Mouse (Mus musculus): ENCODE measurements at regions not wholly inside any gene's neighbourhood (a gene's known extent, or its start where the extent isn't known, plus 50 kb on each side); places are given as distances from the start of the nearest gene placed in this dataset.

DNA sequence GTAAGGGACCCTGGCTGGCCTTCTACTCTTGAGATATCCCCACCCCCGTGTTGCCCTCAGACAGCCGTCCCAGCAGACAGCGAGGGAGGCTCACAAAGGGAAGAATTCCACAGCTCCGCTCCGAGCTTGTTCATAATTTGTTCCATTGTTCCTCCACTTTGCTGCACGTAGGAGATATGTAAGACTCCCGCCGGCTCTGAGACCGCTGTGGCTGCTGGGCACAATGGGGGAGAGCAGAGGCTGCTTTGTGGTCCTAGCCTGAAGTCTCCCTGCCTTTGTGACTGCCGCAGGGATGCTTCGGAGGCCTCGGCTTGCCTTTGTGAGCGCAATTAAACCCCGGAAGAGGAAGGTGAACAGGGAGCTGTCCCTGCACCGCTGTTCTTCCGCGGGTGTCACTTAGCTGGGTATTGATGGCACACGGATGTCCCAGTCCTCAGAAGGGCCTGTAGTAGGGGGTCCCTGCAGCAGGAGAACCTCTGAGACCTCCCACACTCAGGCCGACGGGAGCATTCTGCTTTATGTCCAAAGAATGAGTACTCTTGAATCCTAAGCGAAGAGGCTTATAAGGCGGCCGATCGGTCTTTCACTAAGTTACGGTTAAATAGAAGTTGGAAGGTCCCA is 201.3 kb upstream of the Sall1 start:
- DNase-seq, result no peak

DNA sequence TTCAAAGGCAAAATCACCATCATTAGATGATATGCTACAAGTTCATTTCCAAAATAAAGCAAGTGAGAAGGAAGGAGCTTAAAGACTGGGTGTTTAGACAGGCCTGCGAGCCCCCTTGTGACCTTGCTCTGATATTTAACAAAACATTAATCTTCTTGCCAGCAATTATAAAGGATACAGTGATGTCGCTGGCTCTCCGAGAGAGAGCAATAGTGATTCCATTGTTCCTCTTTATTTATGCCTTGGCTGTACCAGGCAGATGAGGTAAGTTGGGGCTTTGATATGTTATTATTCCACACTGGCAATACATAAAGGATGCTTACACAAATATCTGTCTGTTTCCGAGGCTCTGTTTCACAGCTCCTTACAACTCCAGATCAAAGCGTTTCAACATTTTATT is 197.7 kb upstream of the Sall1 start:
- DNase-seq, result no peak

DNA sequence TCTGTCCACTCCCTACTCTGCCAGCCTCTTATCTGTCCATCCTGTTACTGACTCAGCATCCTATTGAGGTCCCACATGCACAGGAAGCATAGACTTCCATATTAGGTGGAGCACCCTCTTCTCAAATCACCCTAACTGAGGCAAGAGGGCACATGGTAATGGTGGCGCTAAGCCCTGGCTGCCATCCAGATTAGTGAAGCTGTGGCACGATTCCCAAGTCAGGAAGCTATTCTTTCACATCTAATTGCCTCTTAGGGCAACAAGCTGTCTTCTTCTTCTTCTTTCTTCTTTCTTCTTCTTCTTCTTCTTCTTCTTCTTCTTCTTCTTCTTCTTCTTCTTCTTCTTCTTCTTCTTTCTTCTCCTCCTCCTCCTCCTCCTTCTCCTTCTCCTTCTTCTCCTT is 195.7 kb upstream of the Sall1 start:
- no peak for DNase-seq

DNA sequence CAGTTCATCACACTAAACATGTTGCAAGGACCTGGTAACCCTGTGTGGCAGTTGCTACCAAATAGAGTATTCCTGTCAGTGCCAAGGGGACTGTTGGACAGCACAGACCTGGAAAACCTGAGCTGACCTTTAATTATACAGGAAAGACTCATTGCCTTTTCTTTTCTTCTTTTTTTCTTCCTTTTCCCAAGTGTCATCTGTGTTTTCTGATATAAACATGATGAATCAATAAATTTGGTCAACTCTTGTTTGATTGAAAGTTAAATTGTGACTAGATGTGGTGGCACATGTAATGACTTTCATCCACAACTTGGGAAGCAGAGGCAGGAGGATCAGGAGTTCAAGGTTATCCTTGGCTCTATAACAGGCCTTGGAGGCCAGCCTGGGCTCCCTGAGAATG is 190.1 kb upstream of the Sall1 start:
- no peak for DNase-seq

DNA sequence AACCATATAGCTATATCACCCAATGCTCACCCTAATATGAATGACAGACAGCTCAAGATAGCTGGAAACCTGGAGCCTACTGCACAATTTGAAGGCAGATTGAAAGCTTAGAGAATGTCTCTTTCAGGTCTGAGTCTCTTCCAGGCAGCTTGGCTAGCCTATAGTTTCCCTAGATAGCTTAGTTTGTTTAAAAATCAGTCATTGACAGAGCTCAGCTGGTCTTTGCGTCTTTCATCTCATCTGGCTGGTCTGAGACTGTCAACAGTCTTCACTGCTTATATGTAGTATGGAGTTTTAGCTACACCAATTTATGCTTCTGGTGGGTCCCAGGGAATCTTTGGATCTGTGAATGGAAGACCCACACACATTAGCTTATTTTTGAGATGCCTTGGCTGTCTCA is 188.4 kb upstream of the Sall1 start:
- DNase-seq, result no peak

DNA sequence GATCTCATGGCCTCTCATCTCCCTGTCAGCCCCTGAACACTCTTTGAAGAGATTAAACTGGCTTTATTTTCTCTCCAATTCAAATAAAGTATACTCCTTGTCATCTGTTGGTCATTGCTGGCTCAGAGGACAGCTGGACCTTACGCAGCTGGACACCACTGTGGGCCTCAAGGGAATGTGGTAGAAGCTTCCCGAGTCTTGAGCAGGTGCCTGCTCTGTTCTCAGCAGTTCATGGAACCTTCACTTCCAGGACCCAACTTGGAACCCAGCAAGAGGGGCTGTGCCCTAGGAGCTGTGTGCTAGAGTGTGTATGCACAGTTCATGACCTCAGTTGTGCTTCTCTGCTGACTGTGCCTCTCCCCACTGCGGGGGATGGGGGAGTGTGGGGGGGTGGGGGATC is 185.2 kb upstream of the Sall1 start:
- no peak for DNase-seq

DNA sequence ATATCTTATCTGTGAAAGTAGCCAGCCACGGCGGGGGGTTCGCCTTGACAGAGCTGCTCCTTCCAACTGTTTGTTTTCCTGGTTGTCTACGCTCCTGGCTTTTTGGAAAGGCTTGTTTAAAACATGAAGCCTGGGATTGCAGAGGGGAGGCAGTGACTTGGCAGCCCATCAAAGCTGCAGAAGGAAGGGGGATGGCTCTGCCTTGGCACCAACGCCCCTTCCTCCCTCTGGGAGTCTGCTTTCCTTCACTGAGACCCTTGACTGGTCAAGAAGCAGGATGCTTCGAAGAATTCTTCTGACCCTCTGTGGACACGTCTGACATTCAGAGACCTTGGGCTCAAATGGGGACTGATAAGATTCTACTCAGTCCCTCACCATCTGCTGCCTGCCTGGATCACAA is 176.9 kb upstream of the Sall1 start:
- DNase-seq, result peak; percentile 6

DNA sequence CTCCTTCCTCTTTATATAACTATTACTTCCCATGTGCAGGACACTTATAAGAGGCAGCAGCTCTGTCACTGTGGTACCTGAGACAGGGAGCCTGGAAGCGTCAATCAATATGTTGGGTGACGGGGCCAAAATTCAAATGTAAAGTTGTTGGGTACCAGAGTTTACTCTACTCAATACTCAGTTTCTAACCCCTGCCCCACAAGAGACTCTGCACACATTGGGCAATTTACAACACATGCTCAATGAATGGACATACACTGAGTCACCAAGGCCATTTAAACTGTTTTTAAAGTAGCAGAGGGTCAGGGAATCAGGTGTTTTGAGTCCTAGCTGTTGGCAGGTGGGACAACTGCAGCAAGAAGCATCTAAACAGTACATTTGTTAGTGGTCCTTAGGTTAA is 176.4 kb upstream of the Sall1 start:
- no peak for DNase-seq

DNA sequence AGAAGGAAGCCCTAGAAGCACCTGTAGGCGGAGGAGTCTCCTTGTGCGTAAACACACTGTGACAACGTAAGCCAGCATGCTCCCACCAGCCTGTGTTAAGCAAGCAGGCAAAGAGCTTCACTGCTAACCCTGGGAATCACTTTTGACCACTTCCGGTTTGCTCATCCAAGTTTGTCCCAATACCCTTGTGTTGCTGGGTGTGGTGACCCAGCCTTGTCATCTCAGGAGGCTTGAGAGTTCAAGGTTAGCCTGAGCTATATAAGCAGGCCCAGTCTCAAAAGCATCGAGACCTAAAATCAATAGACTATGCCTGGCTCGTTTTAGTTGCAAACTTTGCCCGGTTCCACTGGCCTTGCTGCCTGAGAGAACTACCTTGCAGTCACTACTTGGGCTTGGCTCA is 175.2 kb upstream of the Sall1 start:
- DNase-seq, result no peak

DNA sequence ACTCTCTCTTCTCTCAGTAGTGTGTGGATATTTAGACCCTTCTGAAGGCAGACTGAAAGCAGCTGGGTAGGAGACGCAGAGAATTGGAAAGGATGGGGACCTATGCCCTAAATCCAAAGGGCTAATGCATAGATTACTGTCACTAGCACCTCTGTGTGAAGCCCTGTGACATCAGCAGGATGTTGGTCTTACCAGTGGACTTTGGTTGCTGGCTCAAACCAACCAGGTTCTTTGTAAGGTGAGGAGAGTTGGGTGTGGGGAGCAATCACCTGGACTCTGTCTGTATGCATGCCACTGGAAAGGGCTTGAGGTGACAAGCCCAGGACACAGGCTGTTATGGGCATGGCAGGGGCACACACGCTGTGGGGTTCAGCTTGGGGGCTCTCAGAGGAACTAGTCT is 173.7 kb upstream of the Sall1 start:
- DNase-seq, result no peak

DNA sequence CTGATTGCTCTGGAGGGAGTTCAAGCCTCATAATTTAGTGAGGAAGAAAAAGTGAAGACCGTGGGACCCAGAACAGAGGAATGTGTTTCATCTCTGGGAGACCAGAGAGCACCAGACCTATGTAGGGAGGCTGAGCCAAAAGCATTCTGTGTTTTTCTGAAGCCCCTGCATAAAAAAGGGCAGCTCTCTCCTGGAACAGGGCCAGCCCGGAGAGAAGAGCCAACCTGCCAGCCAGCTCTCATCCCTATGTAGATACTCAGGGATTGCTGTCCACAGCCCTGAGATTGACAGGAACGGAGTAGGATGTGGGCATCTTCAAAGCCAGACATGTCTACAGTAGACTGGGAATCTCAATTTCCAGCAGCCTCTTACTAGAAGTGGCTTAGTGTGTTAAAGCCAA is 168.0 kb upstream of the Sall1 start:
- DNase-seq, result no peak

DNA sequence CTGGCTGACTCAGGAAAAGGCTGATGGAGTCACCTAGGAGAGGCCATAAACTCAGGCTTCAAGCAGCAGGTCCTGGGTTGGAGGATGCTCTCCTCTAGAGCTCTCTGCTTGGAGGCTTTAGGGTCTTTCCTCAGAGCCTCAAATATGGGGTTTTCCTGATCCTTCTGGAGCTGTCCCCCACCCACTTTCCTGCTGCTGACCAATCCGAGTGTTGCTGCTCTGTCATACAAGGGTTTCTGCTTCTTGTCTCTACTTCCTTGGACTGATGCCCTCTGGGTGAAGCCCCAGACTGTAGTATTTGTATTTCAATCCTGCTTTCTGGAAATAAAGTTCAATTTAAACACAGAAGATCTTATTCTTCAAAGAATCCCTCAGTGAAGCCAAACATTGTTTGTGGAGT is 166.7 kb upstream of the Sall1 start:
- DNase-seq, result no peak

DNA sequence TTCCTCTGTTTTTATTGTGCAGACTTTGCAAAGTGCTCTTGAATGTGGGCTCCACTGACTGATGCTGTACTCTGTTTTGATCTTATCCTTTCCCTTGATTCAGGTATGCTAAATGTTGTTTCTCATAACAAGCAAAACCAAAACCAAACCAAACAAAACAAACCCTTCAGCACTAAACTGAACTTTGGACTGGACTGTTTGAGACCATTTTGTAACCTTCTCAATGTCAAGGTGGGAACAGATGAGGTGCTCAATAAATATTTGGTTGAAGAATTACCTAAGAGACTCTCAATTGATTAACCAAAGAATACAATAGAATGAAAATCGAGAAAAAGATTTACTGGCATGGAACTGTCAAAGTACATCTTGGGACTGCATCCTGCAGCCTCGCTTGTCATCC is 163.9 kb upstream of the Sall1 start:
- no peak for DNase-seq

DNA sequence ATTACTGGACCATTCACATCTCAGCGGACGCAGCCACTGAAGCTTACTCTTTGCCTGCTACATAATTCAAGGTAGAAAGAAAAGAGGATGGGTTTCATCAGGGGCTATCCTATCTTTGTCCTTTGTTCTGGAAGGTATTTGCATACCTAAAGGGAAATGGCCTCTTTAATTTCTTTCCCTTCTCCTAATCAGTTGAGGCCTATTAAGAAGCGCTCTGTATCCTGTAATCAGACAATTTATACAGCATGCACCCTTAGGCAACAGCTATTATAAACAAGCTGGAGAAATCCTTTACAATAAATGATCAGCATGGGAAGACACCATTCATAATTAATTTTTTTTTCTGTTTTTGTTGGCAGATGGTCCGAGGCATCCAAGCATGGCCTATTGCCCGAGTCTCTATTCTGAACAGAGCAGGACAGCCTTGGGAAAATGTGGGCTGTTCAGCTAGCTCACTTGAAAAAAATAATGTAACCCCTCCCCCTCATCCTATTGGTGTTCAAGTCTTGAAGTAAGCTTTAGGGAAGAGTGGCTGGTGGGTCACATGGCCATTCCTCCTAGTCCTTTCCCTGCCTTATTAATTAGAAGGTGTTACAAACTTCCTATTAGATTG is 158.6 kb upstream of the Sall1 start:
- DNase-seq, result no peak

DNA sequence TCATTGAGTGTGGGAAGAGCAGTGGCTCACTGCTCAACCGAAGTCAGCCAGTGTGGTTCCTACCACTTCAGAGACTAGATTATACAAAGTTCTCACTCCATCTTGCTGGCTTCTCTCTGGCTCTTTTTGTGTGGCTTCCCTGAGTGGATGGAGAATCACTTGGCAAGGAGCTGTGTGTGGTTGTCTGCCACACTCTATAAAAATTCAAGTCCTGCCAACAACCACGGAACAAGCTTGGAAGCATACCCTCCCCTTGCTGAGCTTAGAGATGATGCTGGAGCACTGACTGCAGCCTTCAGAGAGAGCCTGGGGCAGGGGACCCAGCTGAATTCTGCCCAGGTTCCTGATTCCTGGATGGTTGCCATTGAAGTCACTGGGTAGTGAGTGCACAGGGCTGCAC is 156.3 kb upstream of the Sall1 start:
- no peak for DNase-seq

DNA sequence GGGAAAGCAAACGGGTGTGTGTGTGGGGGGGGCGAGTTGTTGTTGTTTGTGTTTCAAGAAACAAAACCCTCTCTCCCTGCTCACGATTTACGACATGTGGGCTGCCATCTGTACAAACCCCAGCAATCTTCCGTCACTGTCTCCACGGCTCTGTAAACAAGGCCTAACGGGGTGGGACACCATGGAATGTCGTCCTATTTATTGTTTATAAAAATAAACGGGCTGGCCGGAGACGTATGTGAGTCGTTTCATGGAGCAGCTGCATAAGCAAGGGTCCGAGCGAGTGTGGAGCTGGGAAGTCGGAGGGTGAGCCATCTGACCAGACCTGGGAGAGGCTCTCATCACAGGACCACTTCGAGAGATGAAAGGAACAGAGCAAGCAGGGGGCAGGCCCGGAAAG is 141.4 kb upstream of the Sall1 start:
- peak; percentile 19 for DNase-seq

DNA sequence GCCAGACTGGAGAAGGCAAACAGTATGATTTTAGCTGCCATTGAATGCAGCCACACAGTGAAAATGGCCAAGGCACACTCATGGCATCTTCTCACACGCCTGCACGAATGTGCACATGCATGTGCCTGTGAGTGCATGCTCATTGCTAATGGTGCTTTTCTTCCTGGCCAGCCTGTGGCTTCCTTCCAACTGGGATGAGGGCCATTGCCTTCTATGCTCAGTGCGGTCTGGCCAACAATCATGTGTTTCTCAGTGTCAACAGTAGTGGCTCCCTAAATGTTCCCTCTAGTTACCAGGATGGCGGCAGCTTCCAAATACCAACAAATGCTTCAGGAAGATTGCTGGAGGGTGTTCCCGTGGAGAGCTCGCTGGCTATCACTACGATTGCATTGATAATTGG is 131.7 kb upstream of the Sall1 start:
- DNase-seq, result peak; percentile 36

DNA sequence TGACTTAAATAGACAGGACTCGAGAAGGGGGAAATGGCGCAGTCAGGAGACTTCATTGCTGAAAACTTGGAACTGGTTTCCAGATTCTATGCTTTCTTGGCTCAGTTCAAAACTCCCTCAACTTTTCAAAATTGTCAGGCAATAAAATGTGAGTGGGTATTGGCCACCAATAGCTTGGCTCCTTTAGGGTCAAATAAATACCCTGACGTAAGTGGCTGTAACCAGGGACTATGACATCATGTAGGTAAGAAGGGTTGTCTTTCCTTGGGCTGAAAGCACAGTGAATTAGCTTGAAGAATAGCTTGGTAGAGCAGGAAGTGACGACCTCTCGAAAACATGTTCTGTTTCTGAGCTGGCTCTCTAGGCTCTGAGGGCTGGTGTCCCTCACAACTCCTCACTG is 127.6 kb upstream of the Sall1 start:
- DNase-seq, result no peak

DNA sequence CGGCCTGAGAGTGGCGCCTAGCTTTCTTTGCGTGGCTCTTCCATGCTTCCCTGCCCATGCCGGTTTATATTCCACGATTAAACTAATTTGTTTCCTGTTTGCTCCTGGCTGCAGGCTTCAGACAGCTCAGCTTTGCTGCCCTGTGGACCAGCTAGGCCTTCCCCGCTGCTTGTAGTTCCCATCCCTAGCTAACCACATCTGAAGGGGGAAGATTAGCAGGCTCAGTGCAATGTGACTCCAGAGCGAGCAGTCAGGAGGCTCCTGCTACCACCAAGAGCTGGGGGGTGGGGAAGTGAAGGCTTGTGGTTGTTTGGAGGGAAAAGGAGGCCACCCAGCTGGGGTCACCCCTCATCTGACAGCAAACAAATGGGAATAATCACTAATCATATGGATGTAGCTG is 125.5 kb upstream of the Sall1 start:
- no peak for DNase-seq

DNA sequence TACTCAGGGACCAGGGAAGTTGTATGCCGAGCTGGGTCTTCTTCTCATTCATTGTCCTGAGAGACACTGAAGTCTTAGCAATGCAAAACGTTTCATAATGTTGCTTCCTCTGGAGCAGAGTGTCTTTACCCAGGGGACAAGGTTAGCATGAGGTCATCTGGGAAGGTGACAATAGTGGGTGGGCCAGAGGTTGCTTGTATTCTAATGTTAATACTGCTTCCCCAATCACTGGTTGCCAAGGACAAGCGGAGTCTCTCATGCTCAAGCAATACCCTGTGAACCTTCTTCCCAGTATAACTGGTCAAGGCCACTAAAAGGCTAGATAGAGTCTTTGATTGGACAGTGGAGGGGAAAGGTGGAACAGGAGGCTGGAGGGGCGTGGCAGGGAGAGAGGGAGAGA is 123.1 kb upstream of the Sall1 start:
- DNase-seq, result no peak

DNA sequence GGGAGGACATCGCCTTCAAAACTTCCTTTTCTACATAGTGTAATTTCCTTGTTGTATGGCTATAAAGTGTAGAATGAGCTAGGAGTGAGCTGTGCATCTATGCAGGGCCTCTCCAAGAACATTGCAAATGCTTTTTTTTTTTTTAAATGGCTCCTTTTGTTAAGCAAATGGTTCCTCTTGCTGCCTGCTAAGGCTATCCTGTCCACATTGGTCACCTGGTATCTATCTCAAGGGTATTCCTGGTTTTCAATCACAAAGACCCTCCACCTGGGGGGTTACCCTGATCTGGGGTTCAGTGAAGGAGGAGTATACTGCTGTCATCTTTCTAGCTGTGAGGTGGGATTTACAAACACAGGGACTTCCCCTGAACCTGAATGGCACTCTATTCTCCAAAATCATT is 112.9 kb upstream of the Sall1 start:
- no peak for DNase-seq

DNA sequence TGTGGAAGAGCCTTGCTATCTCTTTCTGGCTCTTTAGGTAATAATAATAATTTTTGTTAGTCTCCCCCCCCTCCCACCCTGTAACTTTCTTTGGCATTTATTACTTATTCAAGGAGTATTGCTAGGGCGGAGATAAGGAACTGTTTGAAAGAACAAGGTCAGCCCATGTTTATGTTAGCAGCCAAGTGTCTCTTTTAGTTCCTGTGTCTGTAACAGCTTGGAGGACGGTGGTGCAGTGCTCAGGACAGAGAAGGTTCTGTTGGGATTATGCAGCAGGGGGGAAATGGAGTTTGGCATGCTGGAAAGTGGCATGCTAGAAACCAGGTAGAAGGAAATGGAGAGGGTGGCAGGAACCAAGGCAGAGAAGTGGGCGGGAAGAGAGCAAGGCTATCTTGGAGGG is 109.6 kb upstream of the Sall1 start:
- DNase-seq, result no peak

DNA sequence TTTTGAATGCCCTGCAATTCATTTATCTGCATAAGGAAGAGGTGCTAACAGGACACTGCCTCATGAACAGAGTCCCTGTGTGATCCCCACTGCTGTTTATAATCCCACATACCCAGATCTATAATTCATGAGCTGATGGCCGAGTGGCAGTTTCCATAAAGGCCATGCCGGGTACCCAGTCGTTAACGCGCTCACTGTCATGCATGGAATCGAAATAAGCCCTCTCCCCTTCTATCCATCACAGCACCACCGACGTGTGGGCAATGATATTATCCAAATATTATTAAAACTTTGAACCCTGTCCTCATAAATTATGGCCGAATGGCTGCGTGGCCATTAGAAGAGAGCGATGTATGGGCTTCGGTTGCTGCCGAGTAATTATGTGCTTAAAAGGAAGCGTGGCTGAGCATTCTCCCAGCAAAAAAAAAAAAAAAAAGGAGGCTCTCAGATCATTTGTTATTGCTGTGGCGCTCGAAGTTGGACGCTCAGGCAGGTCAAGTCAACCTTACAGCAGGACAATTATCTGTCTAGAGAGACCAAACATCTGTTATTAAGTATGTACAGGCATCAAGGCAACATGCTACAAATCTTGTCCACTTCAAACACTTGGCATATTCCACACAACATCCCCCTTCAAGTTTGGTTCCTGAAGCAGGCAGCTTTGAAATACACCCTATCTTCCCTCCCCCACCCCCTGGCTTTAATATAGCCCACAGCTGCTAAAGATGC is 109.1 kb upstream of the Sall1 start:
- DNase-seq, result no peak

DNA sequence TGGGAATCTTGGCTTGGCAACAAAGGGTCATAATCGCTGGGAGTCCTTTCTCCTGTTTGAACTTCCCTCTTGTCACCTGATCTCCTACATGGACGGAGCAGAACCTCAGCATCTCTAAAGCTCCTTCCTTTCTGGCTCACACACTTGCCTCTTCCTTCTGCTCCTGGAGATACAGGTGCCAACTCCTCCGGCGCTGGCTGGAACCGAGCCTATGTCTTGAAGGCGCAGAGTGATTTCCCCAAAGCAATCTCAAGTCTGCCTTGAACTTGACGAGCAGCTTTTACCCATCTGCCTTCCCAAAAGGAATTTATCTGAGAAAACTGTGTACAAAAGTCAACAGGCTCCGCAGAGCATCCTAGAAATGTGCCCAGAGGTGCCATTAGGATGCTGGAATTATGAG is 108.4 kb upstream of the Sall1 start:
- no peak for DNase-seq

DNA sequence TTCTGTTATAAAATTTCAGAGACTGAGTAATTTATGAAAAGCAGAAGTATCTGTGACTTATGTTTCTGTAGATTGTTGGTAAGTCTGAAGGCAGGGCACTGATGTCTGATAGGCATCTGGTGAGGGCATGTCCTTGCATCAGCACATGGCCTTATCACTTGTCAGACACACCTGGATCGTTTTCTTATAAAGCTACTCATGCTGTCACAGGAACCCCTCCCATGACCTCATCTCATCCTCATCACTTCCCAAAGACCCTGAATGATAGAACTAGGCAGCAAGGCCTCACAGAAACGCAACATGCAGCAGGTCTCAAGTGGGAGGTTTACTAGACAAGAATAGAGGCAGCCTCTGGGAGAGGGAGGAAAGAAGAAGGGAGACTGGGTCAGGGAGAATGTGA is 107.0 kb upstream of the Sall1 start:
- no peak for DNase-seq

Measured in lung, postnatal 10 days (tissue).